Mouse (Mus musculus) ES-E14 (cell line): ENCODE data around the gene Exph5.

Experiments used
- HCFC1 ChIP-seq: IDR thresholded peaks from 2 replicates; pipeline ENCODE4 v1.6.1; 2012; ENCODE audit warnings: low read length, inconsistent platforms, borderline replicate concordance; ENCODE audit not compliant: insufficient read depth
- MAFK ChIP-seq: IDR thresholded peaks from 2 replicates; pipeline ENCODE4 v1.6.1; 2014; ENCODE audit warnings: mild to moderate bottlenecking, low read depth, low read length, inconsistent platforms; ENCODE audit not compliant: insufficient read depth

DNA sequence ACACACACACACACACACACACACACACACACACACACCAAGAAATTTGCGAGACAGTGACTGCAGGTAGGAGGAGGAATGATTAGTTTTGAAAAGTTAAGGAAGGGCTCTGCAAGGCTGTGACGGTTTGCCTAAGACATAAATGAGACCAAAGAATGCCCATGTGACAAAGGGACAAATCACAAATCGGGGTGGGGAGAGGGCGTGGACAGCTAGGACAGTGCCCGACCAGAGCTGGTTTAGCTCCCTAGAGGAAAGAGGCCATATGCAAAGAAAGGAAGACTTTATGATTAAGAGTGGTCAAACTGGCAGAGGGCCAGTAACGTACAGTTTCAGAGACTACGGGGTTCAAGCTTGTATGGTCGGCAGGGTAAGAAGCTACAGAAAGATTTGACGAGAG is 28.8 kb downstream of the Exph5 start:
- TF ChIP-seq MAFK, result no peak
- no peak for TF ChIP-seq HCFC1
